Mouse (Mus musculus) lung, postnatal 0 days (tissue): Measurements from ENCODE around the gene Htr1f. TPM values are rescaled to one million over a fixed set of nuclear protein-coding genes. Genes with fewer than 3 reads are reported as not detected.

ENCODE experiments used
- ATAC-seq: fragments of 200-750 bp; cut with Nextera tagmentation; 2 replicates; pipeline ENCODE4 v1.8.0; 2017; ENCODE audit warnings: moderate library complexity
- DNase-seq: peaks from one replicate; pipeline ENCODE4 v3.0.0-alpha.2; 2016; ENCODE audit warnings: low spot score
- H3K27ac ChIP-seq: fragments of 300-500 bp; sonication (generic); 2 replicates; pipeline ENCODE4 v1.5.1; 2014; ENCODE audit warnings: antibody characterized with exemption, mild to moderate bottlenecking, low read length, mixed read lengths
- H3K27me3 ChIP-seq: fragments of 300-500 bp; sonication (generic); replicated peaks from 2 replicates; pipeline ENCODE4 v1.6.1; 2014; ENCODE audit warnings: low read length, mixed read lengths; ENCODE audit not compliant: insufficient read depth
- H3K36me3 ChIP-seq: fragments of 300-500 bp; sonication (generic); 2 replicates; pipeline ENCODE4 v1.6.1; 2014; ENCODE audit warnings: low read length, mixed read lengths; ENCODE audit not compliant: insufficient read depth
- H3K4me1 ChIP-seq: fragments of 300-500 bp; sonication (generic); 2 replicates; pipeline ENCODE4 v1.6.1; 2014; ENCODE audit warnings: antibody characterized with exemption, low read depth, low read length, mixed read lengths; ENCODE audit not compliant: insufficient read depth
- H3K4me2 ChIP-seq: fragments of 300-500 bp; sonication (generic); replicated peaks from 2 replicates; pipeline ENCODE4 v1.6.1; 2014; ENCODE audit warnings: low read depth, mild to moderate bottlenecking, low read length, moderate library complexity, mixed read lengths
- H3K4me3 ChIP-seq: fragments of 300-500 bp; sonication (generic); 2 replicates; pipeline ENCODE4 v1.5.1; 2014; ENCODE audit warnings: low read depth, low read length
- H3K9ac ChIP-seq: fragments of 300-500 bp; sonication (generic); replicated peaks from 2 replicates; pipeline ENCODE4 v1.6.1; 2014; ENCODE audit warnings: low read depth, mild to moderate bottlenecking
- H3K9me3 ChIP-seq: fragments of 300-500 bp; sonication (generic); 2 replicates; pipeline ENCODE4 v1.6.1; 2016; ENCODE audit warnings: low read length, mixed read lengths
- CTCF ChIP-seq: IDR thresholded peaks from 2 replicates; pipeline ENCODE4 v1.5.1; 2016; ENCODE audit warnings: antibody characterized with exemption, mild to moderate bottlenecking
- EP300 ChIP-seq: IDR thresholded peaks from 2 replicates; pipeline ENCODE4 v1.6.1; 2016; ENCODE audit warnings: antibody characterized with exemption, mild to moderate bottlenecking, control low read depth
- WGBS: fragments of 180-500 bp; shearing (Covaris S2); extraction: QIAGEN DNeasy Blood & Tissue Kit; methylation state at CpG from one replicate; pipeline ENCODE4 v1.1.7; 2014; 5-methylcytosine and 5-hydroxymethylcytosine counted together
- polyA plus RNA-seq: library from polyadenylated mRNA; unstranded; fragments of >200 nt; fragmentation: Nextera tagmentation; extraction: Ambion mirVana; gene quantifications from 2 replicates; pipeline ENCODE4 v1.2.1, GENCODE M21; 2015

Gene Htr1f
- polyA plus RNA-seq, 1 experiment from 2014 or later, result not detected

DNA sequence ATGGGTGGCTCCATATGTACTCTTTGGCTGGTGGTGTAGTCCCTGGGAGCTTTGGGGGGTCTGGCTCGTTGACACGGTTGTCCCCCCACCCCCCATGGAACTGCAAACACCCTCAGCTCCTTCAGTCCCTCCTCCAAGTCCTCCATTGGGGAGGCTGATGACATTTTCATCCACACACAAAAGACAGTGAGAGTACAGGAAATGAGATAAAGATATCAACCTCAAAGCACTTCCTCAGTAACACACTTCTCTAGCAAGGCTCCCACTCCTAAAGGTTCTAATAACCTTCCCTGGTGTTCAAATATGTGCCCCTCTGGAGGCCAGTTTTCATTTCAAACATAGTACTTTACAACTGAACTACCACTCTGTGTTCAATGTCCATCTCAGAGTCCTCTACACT, 118.6 kb downstream of the Htr1f start:
- Histone ChIP-seq H3K27ac (no peak overlapping the region), H3K9ac (no peak overlapping the region), H3K9me3 (no peaks in the 10 kb centered on the region), H3K4me1 (no peaks in the 10 kb centered on the region), H3K4me3 (no peak overlapping the region), H3K4me2 (no peak overlapping the region), H3K27me3 (no peaks in the 10 kb centered on the region), H3K36me3 (no peaks in the 10 kb centered on the region)
- ATAC-seq (no peak), DNase-seq (no peak)
- WGBS, result 47% methylated on average over 2 of the region's 2 CpGs
- no peak for TF ChIP-seq EP300
- TF ChIP-seq CTCF, result no peak

DNA sequence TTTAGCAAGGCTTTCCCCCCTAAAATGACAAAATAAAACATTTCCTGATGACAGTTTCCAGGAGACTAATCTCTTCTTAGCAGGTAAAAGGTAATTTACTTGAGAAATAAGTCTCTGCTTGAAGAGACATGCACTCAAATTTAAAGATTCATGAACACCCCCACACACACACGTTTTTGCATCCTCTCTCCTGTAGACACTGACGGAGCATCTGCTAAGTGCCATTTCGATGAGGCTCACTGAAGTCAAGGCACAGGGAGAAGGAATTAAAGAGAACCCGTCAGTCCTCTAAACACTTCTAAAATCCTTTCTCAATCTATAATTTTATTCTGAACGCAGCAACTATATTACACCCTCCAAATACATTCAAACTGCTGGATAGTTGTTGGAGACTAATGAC, 131.0 kb downstream of the Htr1f start:
- no peak overlapping the region for H3K9ac ChIP-seq

DNA sequence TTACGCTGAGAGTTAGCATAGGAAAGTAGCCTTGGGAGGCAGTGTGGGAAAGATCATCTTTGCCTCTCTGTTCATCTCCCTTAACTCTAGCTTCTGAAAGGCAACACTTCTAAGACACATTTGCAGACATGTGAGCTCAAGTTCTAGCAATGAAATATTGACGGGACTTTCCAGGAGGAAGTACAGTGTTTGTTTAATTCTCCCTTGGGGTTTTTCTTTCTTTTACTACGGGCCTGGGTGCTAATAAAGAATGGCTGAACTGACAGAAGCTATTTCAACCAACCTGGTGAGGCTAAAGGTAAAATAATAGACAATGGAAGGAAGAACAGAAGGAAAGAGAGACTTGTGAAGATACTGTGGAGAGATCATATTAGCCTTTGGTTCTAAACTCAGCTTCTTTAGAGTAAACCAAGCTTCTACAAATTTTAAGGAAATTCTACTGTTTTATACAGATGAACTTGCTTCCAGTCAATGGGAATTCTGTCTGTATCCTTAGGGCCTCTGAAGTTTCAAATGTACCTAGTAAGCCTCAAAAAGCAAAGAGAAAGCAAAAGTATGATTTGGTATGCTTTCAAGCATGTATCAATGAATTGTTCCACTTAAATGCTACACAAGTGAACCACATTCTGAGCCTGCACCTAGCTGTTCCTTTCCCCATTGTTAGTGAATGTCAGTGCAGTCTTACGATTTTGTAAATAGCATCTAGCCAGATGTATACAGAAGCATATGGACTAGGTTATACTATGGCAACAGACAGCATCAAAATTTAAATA, 131.9 kb downstream of the Htr1f start:
- no peaks in the 10 kb centered on the region for H3K9me3 ChIP-seq
- H3K4me1 ChIP-seq, result no peaks in the 10 kb centered on the region
- no peak for ATAC-seq
- 56% methylated on average over 4 of the region's 4 CpGs for WGBS
- no peak for TF ChIP-seq CTCF
- TF ChIP-seq EP300, result no peak
- no peak overlapping the region for H3K4me3 ChIP-seq
- no peak for DNase-seq
- no peaks in the 10 kb centered on the region for H3K27me3 ChIP-seq
- H3K27ac ChIP-seq, result no peak overlapping the region
- H3K4me2 ChIP-seq, result no peak overlapping the region
- no peaks in the 10 kb centered on the region for H3K36me3 ChIP-seq
- H3K9ac ChIP-seq, result no peak overlapping the region

More for the DNA sequence above, 131.0 kb downstream of the Htr1f start:
- Histone ChIP-seq H3K36me3 (no peaks in the 10 kb centered on the region), H3K27ac (no peak overlapping the region), H3K4me2 (no peak overlapping the region), H3K4me1 (no peaks in the 10 kb centered on the region), H3K27me3 (no peaks in the 10 kb centered on the region), H3K9me3 (no peaks in the 10 kb centered on the region), H3K4me3 (no peak overlapping the region)
- TF ChIP-seq EP300 (no peak), CTCF (no peak)
- 78% methylated on average over 5 of the region's 5 CpGs for WGBS
- ATAC-seq, result no peak
- DNase-seq, result no peak

DNA sequence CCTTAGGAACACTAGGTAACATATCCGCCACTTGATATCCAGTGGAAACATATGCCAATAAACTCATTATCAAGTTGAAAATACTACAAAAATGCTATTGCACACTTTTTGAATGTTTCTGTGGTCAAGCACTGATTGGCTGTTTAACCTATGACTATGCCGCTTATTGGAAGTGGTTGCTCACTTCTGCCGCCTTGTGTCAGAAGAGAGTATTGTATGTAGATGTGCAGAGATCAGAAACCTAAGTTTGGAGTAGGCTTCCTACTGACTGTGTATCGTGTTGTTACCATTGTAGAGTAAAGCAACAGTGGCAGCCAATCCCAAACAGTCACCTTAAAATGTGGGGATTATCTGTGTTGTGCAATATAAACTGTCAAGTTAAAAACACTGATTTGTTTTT, 144.0 kb downstream of the Htr1f start:
- TF ChIP-seq EP300 (no peak), CTCF (peak; percentile 56)
- no peak for ATAC-seq
- Histone ChIP-seq H3K9me3 (no peaks in the 10 kb centered on the region), H3K27me3 (no peaks in the 10 kb centered on the region), H3K4me2 (no peak overlapping the region), H3K4me1 (no peaks in the 10 kb centered on the region), H3K9ac (no peak overlapping the region), H3K36me3 (no peaks in the 10 kb centered on the region), H3K27ac (no peak overlapping the region), H3K4me3 (no peak overlapping the region)
- no peak for DNase-seq
- 87% methylated on average over 4 of the region's 4 CpGs for WGBS

DNA sequence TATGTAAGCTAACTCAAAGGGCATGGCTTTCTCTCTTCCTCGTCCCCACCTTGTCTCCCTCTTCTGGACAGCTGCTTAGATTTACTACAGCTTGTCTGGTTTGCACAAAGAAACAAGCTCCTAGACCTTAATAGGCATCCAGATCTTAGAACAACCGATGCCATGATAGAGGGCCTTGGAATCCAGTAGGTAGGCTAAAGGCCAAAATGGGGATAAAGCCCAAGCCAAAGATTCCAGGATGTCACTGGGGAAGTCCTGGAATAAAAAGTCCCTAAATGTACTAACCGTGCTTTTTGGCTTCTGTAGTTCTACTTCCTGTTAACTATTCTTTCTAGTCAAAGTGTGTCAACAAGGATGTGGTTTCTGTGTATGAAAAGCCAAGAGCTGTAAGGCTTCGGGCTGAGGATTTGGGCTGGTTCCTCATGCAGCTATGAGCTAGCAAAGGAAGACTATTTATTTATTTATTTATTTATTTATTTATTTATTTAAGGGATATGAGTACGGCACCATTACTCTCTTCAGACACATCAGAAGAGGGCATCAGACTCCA, 163.9 kb downstream of the Htr1f start:
- Histone ChIP-seq H3K4me1 (no peaks in the 10 kb centered on the region), H3K4me3 (no peak overlapping the region), H3K27me3 (no peaks in the 10 kb centered on the region), H3K9me3 (no peaks in the 10 kb centered on the region), H3K4me2 (no peak overlapping the region), H3K27ac (no peak overlapping the region), H3K36me3 (no peaks in the 10 kb centered on the region), H3K9ac (no peak overlapping the region)
- ATAC-seq (no peak), DNase-seq (peak; percentile 5)
- 71% methylated on average over 5 of the region's 5 CpGs for WGBS
- TF ChIP-seq CTCF, result no peak
- no peak for TF ChIP-seq EP300

- ATAC-seq, result no peak
- H3K4me2 ChIP-seq, result no peak overlapping the region
- no peak for DNase-seq
- H3K4me1 ChIP-seq, result no peaks in the 10 kb centered on the region
- H3K36me3 ChIP-seq, result no peaks in the 10 kb centered on the region
- no peak overlapping the region for H3K27ac ChIP-seq
- no peaks in the 10 kb centered on the region for H3K27me3 ChIP-seq
- no peak for TF ChIP-seq CTCF
- no peak for TF ChIP-seq EP300
- H3K9me3 ChIP-seq, result no peaks in the 10 kb centered on the region
- H3K4me3 ChIP-seq, result no peak overlapping the region
- WGBS, result 95% methylated on average over 1 of the region's 1 CpGs
- H3K9ac ChIP-seq, result no peak overlapping the region
Observed at GRCm38 (mm10) chr16:64934793-64935192, 170.9 kb downstream of the Htr1f start.
